Mouse (Mus musculus): ENCODE measurements at regions not wholly inside any gene's neighbourhood (a gene's known extent, or its start where the extent isn't known, plus 50 kb on each side); places are given as distances from the start of the nearest gene placed in this dataset.

GRCm38 (mm10) chr3:101170037-101171019 lies 60.2 kb upstream of the Ptgfrn start:
- Histone ChIP-seq H3K36me3 (ENCODE audit: control insufficient read depth, insufficient read depth, low read length) (no peaks in the 10 kb centered on the region), H3K4me3 (ENCODE audit: control insufficient read depth, low read depth, low read length) (no peak overlapping the region), H3K27me3 (ENCODE audit: control insufficient read depth, insufficient read depth, low read length) (no peaks in the 10 kb centered on the region), H3K4me1 (ENCODE audit: control insufficient read depth, insufficient read depth, low read length) (no peaks in the 10 kb centered on the region), H3K27ac (ENCODE audit: control insufficient read depth, insufficient read depth, low read depth, low read length) (no peak overlapping the region)
- TF ChIP-seq POLR2A (IDR thresholded peaks at IDR 0.05; ENCODE audit: control insufficient read depth, low read depth, low read length) (no peak), CTCF (IDR thresholded peaks at IDR 0.05; ENCODE audit: control insufficient read depth, insufficient read depth, insufficient replicate concordance, low read depth, low read length) (no peak)

GRCm38 (mm10) chr3:101167026-101167425 lies 56.9 kb upstream of the Ptgfrn start:
- Histone ChIP-seq H3K4me1 (ENCODE audit: control insufficient read depth, insufficient read depth, low read length) (peaks cover under 1% of the 10 kb centered on the region; the same call in 1 of the 2 replicates), H3K4me3 (ENCODE audit: control insufficient read depth, low read depth, low read length) (no peak overlapping the region), H3K27ac (ENCODE audit: control insufficient read depth, insufficient read depth, low read depth, low read length) (no peak overlapping the region), H3K27me3 (ENCODE audit: control insufficient read depth, insufficient read depth, low read length) (no peaks in the 10 kb centered on the region), H3K36me3 (ENCODE audit: control insufficient read depth, insufficient read depth, low read length) (no peaks in the 10 kb centered on the region)
- TF ChIP-seq CTCF (IDR thresholded peaks at IDR 0.05; ENCODE audit: control insufficient read depth, insufficient read depth, insufficient replicate concordance, low read depth, low read length): no peak
- TF ChIP-seq POLR2A (IDR thresholded peaks at IDR 0.05; ENCODE audit: control insufficient read depth, low read depth, low read length): no peak

GRCm38 (mm10) chr3:101166580-101166979 lies 56.5 kb upstream of the Ptgfrn start:
- Histone ChIP-seq H3K36me3 (ENCODE audit: control insufficient read depth, insufficient read depth, low read length) (no peaks in the 10 kb centered on the region), H3K4me3 (ENCODE audit: control insufficient read depth, low read depth, low read length) (no peak overlapping the region), H3K27ac (ENCODE audit: control insufficient read depth, insufficient read depth, low read depth, low read length) (no peak overlapping the region), H3K4me1 (ENCODE audit: control insufficient read depth, insufficient read depth, low read length) (peaks cover 3% of the 10 kb centered on the region; the same call in 1 of the 2 replicates), H3K27me3 (ENCODE audit: control insufficient read depth, insufficient read depth, low read length) (no peaks in the 10 kb centered on the region)
- TF ChIP-seq CTCF (IDR thresholded peaks at IDR 0.05; ENCODE audit: control insufficient read depth, insufficient read depth, insufficient replicate concordance, low read depth, low read length) (no peak), POLR2A (IDR thresholded peaks at IDR 0.05; ENCODE audit: control insufficient read depth, low read depth, low read length) (no peak)

GRCm38 (mm10) chr3:101165261-101165660 lies 55.2 kb upstream of the Ptgfrn start:
- Histone ChIP-seq H3K27ac (ENCODE audit: control insufficient read depth, insufficient read depth, low read depth, low read length) (no peak overlapping the region), H3K4me3 (ENCODE audit: control insufficient read depth, low read depth, low read length) (no peak overlapping the region), H3K36me3 (ENCODE audit: control insufficient read depth, insufficient read depth, low read length) (no peaks in the 10 kb centered on the region), H3K27me3 (ENCODE audit: control insufficient read depth, insufficient read depth, low read length) (no peaks in the 10 kb centered on the region), H3K4me1 (ENCODE audit: control insufficient read depth, insufficient read depth, low read length) (peaks cover 3% of the 10 kb centered on the region; the same call in 1 of the 2 replicates)
- TF ChIP-seq CTCF (IDR thresholded peaks at IDR 0.05; ENCODE audit: control insufficient read depth, insufficient read depth, insufficient replicate concordance, low read depth, low read length) (no peak), POLR2A (IDR thresholded peaks at IDR 0.05; ENCODE audit: control insufficient read depth, low read depth, low read length) (no peak)

- H3K36me3 ChIP-seq (ENCODE audit: control insufficient read depth, insufficient read depth, low read length): no peaks in the 10 kb centered on the region
- peaks cover 3% of the 10 kb centered on the region; the same call in 1 of the 2 replicates for H3K4me1 ChIP-seq (ENCODE audit: control insufficient read depth, insufficient read depth, low read length)
- TF ChIP-seq POLR2A (IDR thresholded peaks at IDR 0.05; ENCODE audit: control insufficient read depth, low read depth, low read length) (no peak), CTCF (IDR thresholded peaks at IDR 0.05; ENCODE audit: control insufficient read depth, insufficient read depth, insufficient replicate concordance, low read depth, low read length) (no peak)
- no peak overlapping the region for H3K27ac ChIP-seq (ENCODE audit: control insufficient read depth, insufficient read depth, low read depth, low read length)
- no peaks in the 10 kb centered on the region for H3K27me3 ChIP-seq (ENCODE audit: control insufficient read depth, insufficient read depth, low read length)
- no peak overlapping the region for H3K4me3 ChIP-seq (ENCODE audit: control insufficient read depth, low read depth, low read length)
Measured at GRCm38 (mm10) chr3:101164771-101165170, 54.7 kb upstream of the Ptgfrn start.

GRCm38 (mm10) chr3:101163991-101164434 lies 53.9 kb upstream of the Ptgfrn start:
- TF ChIP-seq POLR2A (IDR thresholded peaks at IDR 0.05; ENCODE audit: control insufficient read depth, low read depth, low read length) (no peak), CTCF (IDR thresholded peaks at IDR 0.05; ENCODE audit: control insufficient read depth, insufficient read depth, insufficient replicate concordance, low read depth, low read length) (no peak)
- Histone ChIP-seq H3K27ac (ENCODE audit: control insufficient read depth, insufficient read depth, low read depth, low read length) (no peak overlapping the region), H3K4me1 (ENCODE audit: control insufficient read depth, insufficient read depth, low read length) (peaks cover 3% of the 10 kb centered on the region; the same call in 1 of the 2 replicates), H3K36me3 (ENCODE audit: control insufficient read depth, insufficient read depth, low read length) (no peaks in the 10 kb centered on the region), H3K4me3 (ENCODE audit: control insufficient read depth, low read depth, low read length) (no peak overlapping the region), H3K27me3 (ENCODE audit: control insufficient read depth, insufficient read depth, low read length) (no peaks in the 10 kb centered on the region)
